Mouse (Mus musculus): Measurements from ENCODE around the gene Chl1. TPM values are rescaled to one million over a fixed set of nuclear protein-coding genes. Genes with fewer than 3 reads are reported as not detected.

Chl1 gene
- polyA plus RNA-seq, 1 experiment from 2014 or later = 7.1 TPM

DNA sequence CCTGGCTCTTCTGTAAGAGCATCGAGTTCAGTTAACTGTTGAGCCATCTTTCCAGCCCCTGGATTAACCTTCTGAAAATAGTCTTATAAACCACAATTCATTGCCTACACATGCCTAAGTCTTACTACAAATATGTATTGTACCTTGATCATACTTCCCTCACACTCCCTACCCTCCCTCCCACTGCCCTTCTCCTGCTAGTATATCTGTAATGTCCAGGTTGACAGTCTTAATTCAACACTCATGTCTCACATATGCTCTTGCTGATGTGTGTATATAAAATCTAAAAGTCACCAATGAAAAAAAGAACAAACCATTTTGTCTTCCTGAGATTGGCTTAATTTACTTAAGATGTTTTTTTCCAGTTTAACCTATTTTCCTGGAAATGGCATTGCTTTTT lies 189.1 kb downstream of the Chl1 start:
- no peaks in the 10 kb centered on the region for H3K9me3 ChIP-seq (ENCODE audit: control insufficient read depth, low read length)
- H3K27ac ChIP-seq (ENCODE audit: low read depth, low read length) = no peak overlapping the region
- H3K27me3 ChIP-seq (ENCODE audit: control insufficient read depth, insufficient read depth, low read length) = no peaks in the 10 kb centered on the region
- H3K4me1 ChIP-seq (ENCODE audit: control insufficient read depth, insufficient read depth, low read length) = no peaks in the 10 kb centered on the region
- H3K4me3 ChIP-seq (ENCODE audit: low read depth, low read length) = no peak overlapping the region
- no peaks in the 10 kb centered on the region for H3K36me3 ChIP-seq (ENCODE audit: control insufficient read depth, insufficient read depth, low read length)
- no peak overlapping the region for H3K9ac ChIP-seq (ENCODE audit: low read length)
- no peak for DNase-seq (ENCODE audit: low spot score, missing footprints)
- no peak for ATAC-seq (ENCODE audit: low FRiP score)
- H3K4me2 ChIP-seq = no peak overlapping the region
- WGBS = 83% methylated on average over 1 of the region's 1 CpGs

DNA sequence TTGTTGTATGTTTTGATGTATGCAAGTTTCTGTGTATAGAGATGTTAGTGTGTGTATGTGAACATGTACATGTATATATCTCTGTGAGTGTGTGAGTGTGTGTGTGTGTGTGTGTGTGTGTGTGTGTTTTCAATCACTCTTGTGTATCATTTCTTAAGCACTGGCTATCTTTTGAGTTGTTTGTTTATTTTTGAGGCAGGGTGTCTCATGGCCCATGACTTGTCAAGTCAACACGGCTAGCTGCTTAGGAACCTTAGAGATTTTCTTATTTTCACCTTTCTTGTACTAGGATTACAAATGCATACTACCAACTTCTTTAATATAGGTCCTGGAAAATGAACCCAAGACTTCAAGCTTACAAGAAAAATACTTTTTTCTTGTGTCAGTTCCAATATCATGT lies 189.5 kb downstream of the Chl1 start:
- Histone ChIP-seq H3K4me1 (ENCODE audit: control insufficient read depth, insufficient read depth, low read length) (no peaks in the 10 kb centered on the region), H3K27ac (ENCODE audit: low read depth, low read length) (no peak overlapping the region), H3K36me3 (ENCODE audit: control insufficient read depth, insufficient read depth, low read length) (no peaks in the 10 kb centered on the region), H3K27me3 (ENCODE audit: control insufficient read depth, insufficient read depth, low read length) (no peaks in the 10 kb centered on the region), H3K9ac (ENCODE audit: low read length) (no peak overlapping the region), H3K4me3 (ENCODE audit: low read depth, low read length) (no peak overlapping the region), H3K9me3 (ENCODE audit: control insufficient read depth, low read length) (no peaks in the 10 kb centered on the region), H3K4me2 (no peak overlapping the region)
- no peak for ATAC-seq (ENCODE audit: low FRiP score)
- peak; percentile 21 for DNase-seq (ENCODE audit: low spot score, missing footprints)
- WGBS = 88% methylated on average over 1 of the region's 1 CpGs

DNA sequence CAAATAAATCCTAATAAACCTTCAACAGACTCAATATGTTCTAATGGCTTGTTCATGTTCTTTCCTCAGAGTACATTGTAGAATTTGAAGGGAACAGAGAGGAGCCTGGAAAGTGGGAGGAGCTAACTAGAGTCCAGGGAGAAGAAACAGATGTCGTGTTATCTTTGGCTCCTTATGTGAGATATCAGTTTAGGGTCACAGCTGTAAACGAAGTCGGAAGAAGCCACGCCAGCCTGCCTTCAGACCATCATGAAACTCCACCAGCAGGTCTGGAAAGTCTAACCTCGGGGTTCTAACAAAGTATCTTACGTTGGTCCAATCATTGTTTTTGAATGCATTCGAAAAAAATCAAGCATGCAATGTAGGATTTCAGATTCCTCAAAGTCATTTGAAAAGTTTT lies 189.9 kb downstream of the Chl1 start:
- H3K9ac ChIP-seq (ENCODE audit: low read length) = no peak overlapping the region
- no peaks in the 10 kb centered on the region for H3K9me3 ChIP-seq (ENCODE audit: control insufficient read depth, low read length)
- H3K27me3 ChIP-seq (ENCODE audit: control insufficient read depth, insufficient read depth, low read length) = no peaks in the 10 kb centered on the region
- H3K36me3 ChIP-seq (ENCODE audit: control insufficient read depth, insufficient read depth, low read length) = no peaks in the 10 kb centered on the region
- WGBS = 84% methylated on average over 7 of the region's 7 CpGs
- H3K4me2 ChIP-seq = no peak overlapping the region
- peak; percentile 75 for DNase-seq (ENCODE audit: low spot score, missing footprints)
- no peak overlapping the region for H3K27ac ChIP-seq (ENCODE audit: low read depth, low read length)
- H3K4me1 ChIP-seq (ENCODE audit: control insufficient read depth, insufficient read depth, low read length) = no peaks in the 10 kb centered on the region
- H3K4me3 ChIP-seq (ENCODE audit: low read depth, low read length) = no peak overlapping the region
- no peak for ATAC-seq (ENCODE audit: low FRiP score)

DNA sequence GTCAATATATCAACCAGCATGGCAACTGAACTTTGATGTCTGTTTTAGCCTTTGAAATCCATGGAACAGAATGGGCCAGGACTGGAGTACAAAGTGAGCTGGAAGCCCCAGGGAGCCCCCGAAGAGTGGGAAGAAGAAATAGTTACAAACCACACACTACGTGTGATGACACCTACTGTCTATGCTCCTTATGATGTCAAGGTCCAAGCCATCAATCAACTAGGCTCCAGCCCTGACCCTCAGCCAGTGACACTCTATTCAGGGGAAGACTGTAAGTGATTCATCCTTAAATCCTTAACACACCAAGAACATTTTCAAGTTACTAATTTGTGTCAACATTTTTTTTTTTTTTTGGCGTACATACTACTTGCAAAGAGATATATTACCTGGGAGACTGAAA lies 196.0 kb downstream of the Chl1 start:
- H3K4me1 ChIP-seq (ENCODE audit: control insufficient read depth, insufficient read depth, low read length) = no peaks in the 10 kb centered on the region
- WGBS = 86% methylated on average over 3 of the region's 3 CpGs
- no peaks in the 10 kb centered on the region for H3K9me3 ChIP-seq (ENCODE audit: control insufficient read depth, low read length)
- no peak overlapping the region for H3K9ac ChIP-seq (ENCODE audit: low read length)
- no peak overlapping the region for H3K4me2 ChIP-seq
- no peaks in the 10 kb centered on the region for H3K27me3 ChIP-seq (ENCODE audit: control insufficient read depth, insufficient read depth, low read length)
- DNase-seq (ENCODE audit: low spot score, missing footprints) (peak; percentile 57), ATAC-seq (ENCODE audit: low FRiP score) (no peak)
- no peak overlapping the region for H3K27ac ChIP-seq (ENCODE audit: low read depth, low read length)
- H3K4me3 ChIP-seq (ENCODE audit: low read depth, low read length) = no peak overlapping the region
- no peaks in the 10 kb centered on the region for H3K36me3 ChIP-seq (ENCODE audit: control insufficient read depth, insufficient read depth, low read length)

DNA sequence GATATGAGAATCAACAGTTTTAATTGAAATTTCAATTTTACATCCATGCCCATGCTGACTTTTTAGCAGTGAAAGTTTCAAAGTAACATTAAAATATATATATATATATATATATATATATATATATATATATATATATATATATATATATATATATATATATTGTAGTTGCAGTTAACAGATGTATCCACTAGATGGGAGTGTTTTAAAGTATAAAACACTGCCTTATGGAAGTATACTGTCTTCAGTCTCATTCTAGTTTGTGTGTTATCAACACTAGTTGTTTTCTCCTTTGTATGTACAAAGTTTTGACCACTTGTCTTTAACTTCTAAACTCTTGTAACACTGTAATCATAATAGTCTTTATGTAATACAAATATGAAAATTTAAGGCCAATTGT lies 228.9 kb downstream of the Chl1 start:
- no peak for DNase-seq (ENCODE audit: low spot score, missing footprints)
- Histone ChIP-seq H3K4me3 (ENCODE audit: low read depth, low read length) (no peak overlapping the region), H3K4me1 (ENCODE audit: control insufficient read depth, insufficient read depth, low read length) (no peaks in the 10 kb centered on the region), H3K4me2 (no peak overlapping the region), H3K9ac (ENCODE audit: low read length) (no peak overlapping the region), H3K9me3 (ENCODE audit: control insufficient read depth, low read length) (no peaks in the 10 kb centered on the region), H3K27me3 (ENCODE audit: control insufficient read depth, insufficient read depth, low read length) (no peaks in the 10 kb centered on the region), H3K36me3 (ENCODE audit: control insufficient read depth, insufficient read depth, low read length) (no peaks in the 10 kb centered on the region), H3K27ac (ENCODE audit: low read depth, low read length) (no peak overlapping the region)
- no peak for ATAC-seq (ENCODE audit: low FRiP score)

DNA sequence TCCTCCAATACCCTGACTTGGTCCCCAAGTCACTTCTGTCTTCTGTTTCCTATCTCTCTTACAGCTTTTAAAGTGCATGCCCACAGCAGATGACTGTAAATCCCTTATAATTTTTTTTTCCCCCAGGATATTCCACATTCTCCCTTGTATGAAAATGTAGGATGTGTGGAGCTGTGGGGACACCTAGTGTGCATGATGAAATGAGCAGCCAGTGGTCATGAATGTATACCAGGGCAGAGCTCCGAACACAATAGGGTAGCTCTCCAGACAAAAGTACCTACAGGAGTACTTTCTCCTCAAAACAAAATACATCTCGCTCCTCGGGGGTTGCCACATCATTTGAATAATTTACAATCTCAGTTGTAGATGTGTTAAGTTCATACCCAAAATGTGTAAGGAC lies 232.4 kb downstream of the Chl1 start:
- ATAC-seq (ENCODE audit: low FRiP score) = peak; percentile 61; the same call in 1 of the 2 replicates
- no peaks in the 10 kb centered on the region for H3K4me1 ChIP-seq (ENCODE audit: control insufficient read depth, insufficient read depth, low read length)
- WGBS = 64% methylated on average over 3 of the region's 3 CpGs
- no peak overlapping the region for H3K9ac ChIP-seq (ENCODE audit: low read length)
- H3K27ac ChIP-seq (ENCODE audit: low read depth, low read length) = no peak overlapping the region
- no peak overlapping the region for H3K4me3 ChIP-seq (ENCODE audit: low read depth, low read length)
- H3K4me2 ChIP-seq = no peak overlapping the region
- no peaks in the 10 kb centered on the region for H3K9me3 ChIP-seq (ENCODE audit: control insufficient read depth, low read length)
- H3K27me3 ChIP-seq (ENCODE audit: control insufficient read depth, insufficient read depth, low read length) = no peaks in the 10 kb centered on the region
- H3K36me3 ChIP-seq (ENCODE audit: control insufficient read depth, insufficient read depth, low read length) = no peaks in the 10 kb centered on the region
- DNase-seq (ENCODE audit: low spot score, missing footprints) = no peak

DNA sequence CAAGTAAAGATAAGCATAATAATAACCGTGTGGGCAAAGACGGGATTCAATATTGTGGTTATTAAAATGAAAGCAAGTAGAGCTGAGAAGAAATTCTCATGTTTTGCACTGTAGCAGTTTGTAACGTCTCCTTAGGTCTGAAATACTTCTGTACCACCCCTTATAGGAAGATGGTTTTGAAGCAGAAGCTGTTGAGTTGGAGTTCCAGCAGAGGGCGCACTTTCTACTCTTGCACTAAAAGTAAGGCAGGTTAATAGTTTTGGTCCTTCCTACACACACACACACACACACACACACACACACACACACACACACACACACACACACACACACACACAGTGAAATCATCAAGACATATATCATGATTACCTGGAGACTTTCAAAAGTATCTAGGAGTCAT lies 235.7 kb downstream of the Chl1 start:
- Histone ChIP-seq H3K27me3 (ENCODE audit: control insufficient read depth, insufficient read depth, low read length) (no peaks in the 10 kb centered on the region), H3K9me3 (ENCODE audit: control insufficient read depth, low read length) (no peaks in the 10 kb centered on the region), H3K9ac (ENCODE audit: low read length) (no peak overlapping the region), H3K4me3 (ENCODE audit: low read depth, low read length) (no peak overlapping the region), H3K27ac (ENCODE audit: low read depth, low read length) (no peak overlapping the region), H3K36me3 (ENCODE audit: control insufficient read depth, insufficient read depth, low read length) (no peaks in the 10 kb centered on the region), H3K4me1 (ENCODE audit: control insufficient read depth, insufficient read depth, low read length) (peaks cover 9% of the 10 kb centered on the region), H3K4me2 (no peak overlapping the region)
- ATAC-seq (ENCODE audit: low FRiP score) = peak; percentile 26; the same call in 1 of the 2 replicates
- WGBS = 27% methylated on average over 4 of the region's 4 CpGs
- DNase-seq (ENCODE audit: low spot score, missing footprints) = no peak

DNA sequence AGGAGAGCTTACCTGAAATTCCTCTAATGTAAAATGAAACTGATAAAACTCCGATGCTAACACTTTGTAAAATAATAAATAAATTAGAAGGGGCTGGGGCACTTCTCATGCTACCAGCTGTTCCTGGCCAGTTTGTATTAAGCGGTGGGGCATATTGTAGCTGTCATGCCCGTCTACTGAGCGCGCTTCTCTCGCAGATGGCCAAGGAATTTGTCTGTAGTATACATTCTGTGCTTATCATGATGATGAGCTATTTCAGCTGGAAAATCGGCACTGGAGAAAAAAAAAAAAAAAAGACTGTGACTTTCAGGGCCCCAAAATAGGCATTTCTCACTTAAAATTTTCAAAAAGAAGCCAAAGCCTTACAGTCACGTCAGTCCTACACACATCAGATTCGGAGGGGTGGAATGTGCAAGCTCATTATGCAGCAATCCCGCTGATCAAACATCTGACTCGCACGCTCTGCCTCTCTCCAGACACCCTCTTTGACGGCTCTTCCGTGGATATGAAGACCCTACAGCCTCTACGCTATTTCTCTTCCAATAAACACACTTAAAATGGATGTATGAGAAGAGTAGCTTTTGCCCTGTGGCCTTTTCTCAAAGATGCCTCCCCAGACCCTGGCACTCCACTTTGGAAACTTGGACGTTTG lies 238.9 kb downstream of the Chl1 start:
- peak overlapping the region; percentile 20 for H3K4me2 ChIP-seq
- no peaks in the 10 kb centered on the region for H3K9me3 ChIP-seq (ENCODE audit: control insufficient read depth, low read length)
- H3K27me3 ChIP-seq (ENCODE audit: control insufficient read depth, insufficient read depth, low read length) = no peaks in the 10 kb centered on the region
- no peak overlapping the region for H3K4me3 ChIP-seq (ENCODE audit: low read depth, low read length)
- H3K36me3 ChIP-seq (ENCODE audit: control insufficient read depth, insufficient read depth, low read length) = no peaks in the 10 kb centered on the region
- DNase-seq (ENCODE audit: low spot score, missing footprints) (peak; percentile 91), ATAC-seq (ENCODE audit: low FRiP score) (peak; percentile 86)
- H3K4me1 ChIP-seq (ENCODE audit: control insufficient read depth, insufficient read depth, low read length) = peaks cover 9% of the 10 kb centered on the region
- no peak overlapping the region for H3K27ac ChIP-seq (ENCODE audit: low read depth, low read length)
- WGBS = 27% methylated on average over 16 of the region's 16 CpGs
- no peak overlapping the region for H3K9ac ChIP-seq (ENCODE audit: low read length)

DNA sequence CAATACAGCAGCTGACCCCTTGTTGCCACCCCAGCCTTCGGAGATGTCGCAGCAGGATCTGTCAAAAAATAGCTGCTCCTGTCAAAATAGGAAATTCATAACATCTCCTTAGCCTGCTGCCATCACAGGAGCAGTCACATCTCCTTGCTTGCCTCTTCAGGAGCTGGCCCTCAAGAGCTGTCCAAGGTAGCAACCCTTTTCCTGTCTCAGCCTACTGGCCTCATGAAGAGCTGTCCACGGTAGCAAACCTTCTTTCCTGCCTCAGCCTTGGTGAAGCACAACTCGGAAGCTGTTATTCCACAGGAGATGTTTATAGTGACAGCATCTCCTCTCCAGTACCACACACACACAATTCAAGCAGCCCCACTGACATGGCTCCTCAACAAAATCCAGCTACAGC lies 243.5 kb downstream of the Chl1 start:
- no peak overlapping the region for H3K4me3 ChIP-seq (ENCODE audit: low read depth, low read length)
- DNase-seq (ENCODE audit: low spot score, missing footprints) (no peak), ATAC-seq (ENCODE audit: low FRiP score) (no peak)
- no peaks in the 10 kb centered on the region for H3K27me3 ChIP-seq (ENCODE audit: control insufficient read depth, insufficient read depth, low read length)
- no peak overlapping the region for H3K27ac ChIP-seq (ENCODE audit: low read depth, low read length)
- no peak overlapping the region for H3K4me2 ChIP-seq
- H3K9ac ChIP-seq (ENCODE audit: low read length) = no peak overlapping the region
- H3K36me3 ChIP-seq (ENCODE audit: control insufficient read depth, insufficient read depth, low read length) = no peaks in the 10 kb centered on the region
- 72% methylated on average over 4 of the region's 4 CpGs for WGBS
- no peaks in the 10 kb centered on the region for H3K9me3 ChIP-seq (ENCODE audit: control insufficient read depth, low read length)
- H3K4me1 ChIP-seq (ENCODE audit: control insufficient read depth, insufficient read depth, low read length) = peaks cover 9% of the 10 kb centered on the region

Measured in midbrain, embryonic 11.5 days (tissue).